Mouse (Mus musculus) embryo, embryonic 11.5 days (tissue): Measurements from ENCODE around the gene Osbpl5.

ENCODE experiments used
- DNase-seq: peaks from one replicate; pipeline ENCODE4 v3.0.0-alpha.2; 2012; ENCODE audit warnings: low read depth, low spot score

Gene Osbpl5

DNA sequence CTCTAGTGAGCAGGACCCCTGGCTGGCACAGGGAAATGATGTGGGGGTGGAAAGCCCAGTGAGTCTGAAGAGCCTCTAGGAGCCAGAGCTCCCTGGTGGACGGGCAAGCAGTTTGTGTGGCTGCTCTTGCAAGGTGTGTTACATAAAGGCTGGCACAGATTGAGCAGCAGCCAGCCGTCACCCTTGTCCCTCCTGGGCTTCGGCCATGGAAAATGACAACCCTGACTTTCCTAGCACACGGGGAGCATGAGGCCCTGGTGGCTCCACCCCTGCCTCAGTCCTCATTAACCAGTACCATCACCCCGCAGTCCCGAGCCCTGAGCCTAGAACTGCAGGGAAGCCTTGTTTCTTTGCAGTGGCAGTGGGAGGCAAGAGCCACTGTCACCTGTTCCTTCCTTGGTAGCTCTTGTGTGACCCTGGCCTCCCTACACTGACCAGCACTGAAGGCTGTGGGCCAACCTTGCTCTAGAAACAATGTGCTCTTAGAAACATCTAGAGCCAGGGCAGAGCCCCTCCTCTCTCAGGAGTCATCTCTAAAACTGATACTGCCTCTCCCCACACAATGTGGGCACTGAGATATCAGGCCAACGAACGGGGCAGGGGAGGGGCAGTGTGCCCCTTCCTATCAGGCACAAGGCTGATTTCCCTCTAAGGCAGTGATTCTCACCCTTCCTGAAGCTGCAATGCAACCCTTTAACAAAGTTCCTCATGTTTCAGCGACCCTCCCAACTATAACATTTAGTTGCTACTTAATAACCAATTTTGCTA, 1.2 kb downstream of the Osbpl5 start:
- no peak for DNase-seq

DNA sequence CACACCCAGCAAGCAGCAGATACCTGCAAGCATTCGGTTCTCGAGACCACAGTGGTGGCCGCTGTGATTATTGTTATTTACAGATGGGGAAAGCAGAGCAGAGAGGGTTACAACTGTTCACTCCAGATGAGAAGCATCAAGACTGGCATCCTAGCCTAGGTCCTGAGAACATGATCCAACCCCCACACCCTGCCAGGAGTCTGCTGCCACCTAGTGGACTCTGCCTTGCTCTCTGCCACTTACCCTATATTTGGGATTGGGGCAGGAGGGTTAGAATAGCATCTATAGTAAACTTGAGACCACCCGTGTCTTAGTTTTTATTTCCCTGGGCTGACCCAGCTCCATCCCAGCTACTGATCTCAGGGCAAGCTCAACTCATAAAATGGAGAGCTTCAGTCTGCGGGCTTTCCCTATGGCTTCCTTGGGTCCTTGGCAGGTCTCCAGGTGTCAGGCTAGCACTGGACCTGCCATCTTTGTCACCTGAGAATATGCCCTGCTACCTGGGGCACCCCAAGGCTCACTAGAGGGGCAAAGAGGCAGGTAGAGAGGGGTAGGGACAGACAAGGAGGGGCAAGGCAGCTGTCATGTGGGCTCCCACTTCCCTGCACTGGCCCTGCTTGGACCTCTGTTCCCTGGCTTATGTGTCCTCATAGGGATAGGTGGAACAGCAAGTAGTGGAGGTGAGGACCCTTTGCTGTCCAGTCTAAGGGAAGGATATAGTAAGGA, 2.6 kb downstream of the Osbpl5 start:
- peak; percentile 43 for DNase-seq

DNA sequence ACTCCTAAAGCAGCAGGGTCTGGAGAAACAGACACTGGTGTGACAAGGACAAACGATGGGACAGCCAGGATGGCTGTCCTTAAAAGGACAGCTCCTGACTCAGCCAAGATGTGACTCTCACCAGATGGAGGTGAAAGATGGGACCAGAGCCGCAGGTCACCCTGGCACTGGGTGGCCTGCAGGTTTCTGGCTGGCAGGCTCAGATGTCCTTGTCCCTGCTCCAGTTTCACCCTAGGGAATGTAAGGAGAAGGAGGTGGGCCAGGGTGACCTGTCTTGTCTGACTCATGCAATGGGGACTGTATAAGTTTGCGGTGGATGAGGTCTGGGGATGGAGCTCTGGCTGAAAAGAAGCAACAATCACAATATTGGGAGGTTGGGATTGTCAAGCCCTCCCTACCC, 4.2 kb downstream of the Osbpl5 start:
- DNase-seq = no peak

DNA sequence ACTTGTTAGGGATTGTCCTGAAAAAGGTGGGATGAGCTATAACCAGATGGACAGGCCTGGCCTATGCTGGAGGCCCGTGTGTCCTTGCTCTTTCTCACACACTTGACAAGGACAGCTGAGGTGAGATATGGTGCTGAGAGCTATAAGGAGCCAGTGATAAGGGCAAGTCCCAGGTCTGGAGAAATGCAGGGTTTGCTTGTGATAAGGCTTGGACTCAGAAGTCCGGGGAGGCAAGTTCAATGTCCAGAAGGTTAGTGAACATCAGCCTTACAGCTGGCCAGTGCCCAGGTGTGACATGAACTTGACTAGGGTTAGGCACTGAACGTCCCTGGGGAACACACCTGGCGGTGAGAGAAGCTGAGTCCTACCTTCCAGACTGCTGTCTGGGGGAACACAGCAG, 4.7 kb downstream of the Osbpl5 start:
- DNase-seq = no peak

DNA sequence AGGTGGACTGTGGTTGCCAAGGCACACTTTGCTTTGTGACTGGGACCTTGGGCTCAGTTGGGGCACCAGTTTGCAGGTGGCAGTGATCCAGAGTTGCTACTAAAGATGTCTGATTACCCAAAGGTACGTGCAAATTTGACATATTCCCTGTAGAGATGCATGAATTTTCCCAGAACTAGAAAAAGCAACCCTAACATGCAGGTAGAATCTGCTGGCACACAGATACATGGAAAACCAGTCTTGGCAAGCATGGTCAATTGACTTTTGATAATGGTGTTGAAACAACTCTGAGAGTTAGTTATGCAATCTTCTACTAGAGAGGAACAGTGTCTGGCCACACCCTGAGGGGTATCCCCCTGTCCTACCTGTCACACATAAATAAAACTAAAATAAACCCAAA, 5.4 kb downstream of the Osbpl5 start:
- DNase-seq = no peak

DNA sequence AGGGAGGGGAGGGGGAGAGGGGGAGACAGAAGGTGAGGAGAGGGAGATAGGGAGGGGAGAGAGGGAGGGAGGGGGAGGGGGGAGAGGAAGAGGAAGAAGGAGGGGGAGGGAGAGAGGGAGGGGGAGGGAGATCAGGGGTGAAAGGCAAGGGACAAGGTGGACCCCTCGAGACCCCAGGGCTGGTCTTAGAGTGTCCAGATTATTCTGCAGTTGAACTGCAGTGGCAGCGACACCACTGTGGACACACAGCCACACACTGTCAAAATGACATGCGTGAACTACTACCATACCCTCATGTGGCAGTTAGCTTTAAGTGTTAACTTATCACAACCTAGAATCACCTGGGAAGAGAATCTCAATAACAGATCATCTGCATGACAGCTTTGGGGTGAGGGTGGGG, 7.7 kb downstream of the Osbpl5 start:
- no peak for DNase-seq

DNA sequence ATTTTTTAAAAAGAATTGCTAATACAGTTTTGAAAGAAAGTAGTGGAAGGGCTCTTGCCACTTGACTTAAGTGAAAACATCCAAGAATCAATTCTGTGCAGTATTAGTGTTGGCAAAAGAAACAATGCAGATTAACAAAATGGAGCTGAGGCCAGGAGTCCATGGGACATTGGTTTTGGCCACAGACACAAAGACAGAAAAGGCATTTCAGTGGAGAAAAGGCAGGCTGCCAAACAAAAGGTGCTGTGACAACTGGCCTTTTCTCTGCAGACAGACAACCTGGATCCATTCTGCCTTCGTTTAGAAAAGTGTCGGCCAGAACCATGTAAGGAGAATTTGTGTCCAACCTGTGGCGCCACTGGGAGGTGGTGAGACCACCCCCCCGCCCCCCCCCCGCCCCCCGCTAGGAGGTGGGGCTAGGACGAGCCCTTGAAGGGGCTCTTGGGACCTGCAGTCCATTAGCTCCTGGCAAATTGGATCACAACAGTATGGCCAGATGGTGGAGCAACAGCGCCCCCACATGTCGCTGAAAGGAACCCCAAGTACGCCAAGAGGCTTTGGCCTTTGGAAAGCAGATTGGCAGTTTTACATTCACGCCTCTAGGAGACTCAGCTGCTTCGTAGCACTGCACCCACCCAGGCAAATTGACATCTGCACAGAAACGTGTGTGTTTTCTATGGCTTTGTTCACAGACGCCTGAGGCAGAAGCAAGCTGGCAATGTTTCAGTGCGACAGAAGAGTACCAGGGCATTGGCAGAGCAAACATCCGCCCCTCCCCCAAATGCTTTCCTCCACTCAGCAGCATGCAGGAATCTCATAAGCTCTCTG, 8.5 kb downstream of the Osbpl5 start:
- peak; percentile 81 for DNase-seq

DNA sequence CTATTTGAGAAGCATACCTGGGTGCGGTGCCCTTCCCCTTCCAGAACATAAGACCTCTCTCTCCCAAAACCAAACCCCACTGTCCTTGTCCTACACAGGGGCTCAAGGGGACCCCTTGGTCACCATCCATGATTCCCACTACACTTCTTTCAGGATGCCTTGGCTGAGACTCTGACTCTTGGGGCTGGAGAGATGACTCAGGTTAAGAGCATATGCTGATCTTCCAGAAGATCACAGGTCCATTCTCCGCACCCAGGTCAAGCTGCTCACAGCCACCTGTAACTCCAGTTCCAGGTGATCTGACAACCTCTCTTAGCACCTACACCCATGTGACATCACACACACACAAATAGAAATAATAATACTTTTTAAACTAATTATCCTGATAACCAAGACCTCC, 16.1 kb downstream of the Osbpl5 start:
- no peak for DNase-seq

DNA sequence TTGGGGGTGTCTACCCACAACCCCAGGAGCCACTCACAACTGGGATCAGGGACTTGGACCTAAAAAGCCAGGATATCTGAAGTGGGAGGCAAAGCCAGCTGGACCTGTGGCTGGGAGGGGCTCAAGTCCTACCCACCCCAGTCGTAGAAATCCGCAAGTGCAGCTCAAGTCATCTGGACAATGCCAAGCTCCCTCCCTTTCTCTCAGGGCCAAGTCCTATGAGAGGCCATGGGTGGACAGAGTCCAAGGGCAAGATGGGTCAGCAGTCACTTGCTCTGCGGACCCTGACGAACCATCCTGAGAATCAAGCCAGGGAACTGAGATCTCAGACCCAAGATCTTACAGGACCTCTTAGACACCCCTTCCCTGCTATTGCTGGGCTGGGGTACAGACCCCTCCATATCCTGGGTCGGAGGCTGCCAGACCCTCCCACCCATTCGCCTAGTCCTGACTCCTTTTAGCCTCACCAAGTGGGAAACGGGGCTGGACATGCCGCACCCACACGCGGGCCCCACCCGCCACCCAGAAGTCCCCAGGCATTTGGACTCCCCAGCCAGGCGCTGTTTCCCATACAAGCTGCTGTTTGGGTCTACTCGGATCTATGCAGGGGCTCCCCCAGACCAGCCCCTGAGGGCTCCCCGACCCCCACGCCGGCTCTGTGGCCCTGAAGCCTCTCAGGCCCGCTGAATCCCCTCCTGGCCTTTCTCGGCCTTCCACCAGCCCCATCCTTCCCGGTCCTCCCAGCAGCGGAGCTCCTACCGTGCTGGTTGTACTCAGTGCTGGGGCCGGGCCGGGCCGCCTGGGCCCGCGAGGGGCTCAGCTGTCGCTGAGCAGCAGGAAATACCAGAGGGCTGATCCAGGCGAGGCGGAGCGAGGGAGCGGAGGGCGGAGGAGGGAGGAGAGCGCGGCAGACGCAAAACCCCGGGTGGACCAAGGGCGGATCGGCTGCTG, 17.0 kb downstream of the Osbpl5 start:
- DNase-seq = peak; percentile 75

DNA sequence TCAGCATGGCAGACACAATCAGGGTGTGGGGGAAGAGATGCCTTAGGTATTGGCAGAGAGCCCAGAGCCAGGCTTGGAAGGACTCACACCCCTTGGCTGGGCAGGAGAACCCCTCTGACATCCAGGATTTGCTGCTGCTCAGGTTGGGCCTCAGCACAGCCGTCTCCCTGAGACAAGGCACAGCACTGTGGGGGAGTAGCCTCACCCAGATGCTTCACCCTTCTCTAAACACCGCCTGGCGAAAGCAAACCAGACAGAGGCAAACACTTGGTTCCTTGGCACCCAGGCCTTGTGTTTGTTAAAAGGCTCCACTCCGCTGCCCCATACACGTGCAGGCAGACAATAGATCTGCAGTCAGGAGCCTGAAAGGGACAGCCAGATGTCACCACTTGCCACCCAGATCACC, 18.2 kb downstream of the Osbpl5 start:
- DNase-seq = no peak

DNA sequence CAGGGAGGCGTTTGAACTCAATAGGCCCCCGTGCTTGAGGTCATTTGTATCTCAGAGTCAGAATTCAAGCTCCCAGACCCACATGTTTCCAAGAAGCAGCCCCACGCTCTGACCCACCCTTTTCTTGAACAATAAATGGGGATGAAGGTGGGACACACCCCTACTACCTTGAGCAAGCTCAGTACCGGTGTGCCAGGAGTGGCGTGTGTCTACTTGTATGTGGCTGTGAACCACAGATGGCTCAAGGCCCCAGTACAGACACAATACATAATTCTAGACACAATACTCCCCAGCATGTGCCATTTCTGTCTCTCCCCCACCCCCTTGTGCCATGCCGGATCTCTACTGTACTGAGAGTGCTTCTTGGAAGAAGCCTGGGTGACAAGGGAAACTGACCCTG, 18.6 kb downstream of the Osbpl5 start:
- no peak for DNase-seq

DNA sequence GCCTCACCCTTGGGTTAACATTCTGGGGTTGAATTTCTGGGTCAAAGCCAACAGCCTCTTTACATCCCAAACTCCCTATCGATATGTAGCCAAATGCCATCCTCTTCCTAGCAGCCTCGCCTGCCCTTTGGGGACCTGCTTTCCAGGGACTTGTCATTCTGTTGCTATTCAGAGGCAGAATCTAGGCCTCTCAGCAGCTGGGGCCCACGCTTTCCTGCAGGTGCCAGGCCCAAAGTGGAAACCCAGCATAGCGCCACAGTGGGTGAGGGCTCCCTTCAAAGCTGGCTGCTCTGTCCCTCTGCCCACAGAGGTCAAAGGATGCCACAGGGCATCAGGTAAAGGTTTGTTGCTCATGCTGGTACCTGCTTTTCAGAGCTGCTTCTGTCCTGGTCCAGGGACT, 23.0 kb downstream of the Osbpl5 start:
- DNase-seq = no peak

DNA sequence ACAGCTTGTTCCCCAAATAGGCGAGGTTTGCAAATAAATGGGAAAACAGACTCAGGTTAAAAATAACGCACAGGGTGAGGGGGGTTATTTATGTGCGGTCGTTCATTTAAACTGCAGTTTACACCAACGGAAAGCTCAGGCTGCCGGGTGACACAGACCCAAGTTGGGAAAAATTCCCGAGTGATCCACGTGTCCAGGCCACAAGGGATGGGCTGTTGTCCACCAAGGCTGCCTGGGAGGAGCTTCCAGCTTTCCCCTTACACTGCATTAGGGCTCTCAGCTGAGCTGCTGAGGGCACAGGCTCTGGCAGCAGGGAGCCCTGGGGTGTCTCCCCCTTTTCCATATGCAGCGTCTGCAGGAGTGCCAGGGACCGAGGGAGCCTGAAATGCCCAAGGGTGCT, 26.9 kb downstream of the Osbpl5 start:
- no peak for DNase-seq

DNA sequence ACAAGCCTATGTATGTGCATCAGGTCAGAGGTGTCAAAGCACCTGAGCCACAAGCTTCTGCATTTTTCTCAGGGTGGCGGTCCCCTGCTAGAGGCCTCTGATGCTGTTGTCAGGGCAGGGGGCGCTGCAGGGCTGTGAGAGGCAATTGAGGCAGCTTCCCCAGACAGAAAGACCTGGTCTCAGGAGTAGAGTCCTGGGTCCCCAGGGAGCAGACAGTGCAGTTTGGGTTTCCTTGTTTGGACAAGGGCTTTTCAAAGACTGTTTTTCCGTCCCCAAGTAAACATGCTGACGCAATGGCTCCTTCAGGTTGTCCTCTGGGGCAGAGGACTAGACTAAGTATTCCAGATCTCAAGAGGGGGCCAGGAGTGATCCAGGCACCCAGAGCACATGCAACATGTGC, 30.4 kb downstream of the Osbpl5 start:
- DNase-seq = no peak

DNA sequence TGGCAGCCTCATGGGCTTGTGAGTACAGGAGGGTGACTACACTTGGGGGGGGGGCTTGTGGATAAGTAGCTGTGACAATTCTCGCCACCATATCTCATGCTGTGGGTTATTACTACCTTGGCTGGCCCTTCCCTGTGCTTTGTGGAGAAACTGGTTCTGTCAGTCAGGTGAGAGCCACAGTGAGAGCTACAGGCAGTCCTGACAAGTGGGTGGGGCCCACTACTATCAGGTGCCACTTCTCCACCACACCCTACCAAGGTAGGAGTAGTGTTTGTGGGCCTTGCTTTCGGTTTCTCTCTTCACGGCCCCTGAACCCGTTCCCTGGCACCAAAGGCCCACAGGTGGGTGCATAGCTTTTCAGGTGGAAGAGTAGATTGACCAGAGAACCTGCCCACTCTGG, 32.9 kb downstream of the Osbpl5 start:
- DNase-seq = no peak

DNA sequence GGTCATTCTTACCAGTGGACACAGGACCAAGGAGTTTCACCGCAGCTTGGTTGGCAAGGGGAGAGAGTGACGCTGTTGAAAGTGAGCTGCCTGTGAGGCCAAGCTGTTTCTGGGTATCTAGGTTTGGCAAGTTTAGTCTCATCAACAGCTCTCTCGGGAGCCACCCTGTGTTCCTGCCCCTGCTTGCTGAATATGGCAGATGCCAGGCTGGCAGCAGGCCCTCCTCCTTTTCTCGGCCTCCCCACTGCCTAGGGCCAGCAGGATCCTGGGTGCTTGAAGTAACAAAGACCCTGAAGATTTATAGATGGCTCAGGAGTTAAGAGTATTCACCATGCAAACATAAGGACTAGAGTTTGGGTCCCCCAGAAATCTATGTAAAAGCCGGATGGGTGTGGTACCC, 34.1 kb downstream of the Osbpl5 start:
- no peak for DNase-seq

DNA sequence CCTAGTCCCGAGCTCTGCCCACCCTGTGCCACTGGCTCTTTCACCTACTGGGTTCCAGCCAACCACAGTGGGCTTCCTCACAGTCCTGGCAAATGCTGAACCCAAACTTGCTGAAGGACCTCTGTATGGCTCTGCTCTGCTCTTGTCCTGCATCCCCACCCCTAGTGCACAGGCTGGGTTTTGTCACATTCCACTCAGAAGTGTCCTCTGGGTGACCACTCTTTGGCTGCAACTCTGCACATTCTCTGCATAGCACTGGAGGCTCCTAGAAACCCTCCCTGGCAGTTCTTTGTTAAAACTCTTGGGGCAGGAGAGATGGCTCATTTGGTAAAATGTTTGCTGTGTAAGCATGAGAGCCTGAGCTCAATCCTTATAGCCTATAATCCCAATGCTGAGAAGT, 39.0 kb downstream of the Osbpl5 start:
- DNase-seq = no peak

DNA sequence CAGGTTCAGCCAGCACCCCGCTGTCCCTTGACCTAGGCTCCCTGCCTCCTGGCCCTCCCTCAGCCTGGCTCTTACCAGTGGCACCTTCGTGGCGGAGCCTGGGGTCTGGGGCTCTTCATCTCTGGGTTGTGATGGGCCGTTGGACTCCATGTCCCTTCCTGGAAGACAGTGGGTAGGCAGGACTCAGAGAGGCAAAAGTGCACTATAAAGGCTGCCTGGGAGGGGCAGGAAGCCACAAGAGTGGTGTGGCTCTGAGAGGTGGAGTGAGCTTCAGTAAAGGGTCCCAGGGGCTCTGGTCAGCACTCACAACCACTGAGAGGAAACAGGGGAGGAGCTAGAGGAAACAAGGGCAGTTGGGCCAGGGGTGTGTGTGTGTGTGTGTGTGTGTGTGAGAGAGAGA, 43.4 kb downstream of the Osbpl5 start:
- no peak for DNase-seq

DNA sequence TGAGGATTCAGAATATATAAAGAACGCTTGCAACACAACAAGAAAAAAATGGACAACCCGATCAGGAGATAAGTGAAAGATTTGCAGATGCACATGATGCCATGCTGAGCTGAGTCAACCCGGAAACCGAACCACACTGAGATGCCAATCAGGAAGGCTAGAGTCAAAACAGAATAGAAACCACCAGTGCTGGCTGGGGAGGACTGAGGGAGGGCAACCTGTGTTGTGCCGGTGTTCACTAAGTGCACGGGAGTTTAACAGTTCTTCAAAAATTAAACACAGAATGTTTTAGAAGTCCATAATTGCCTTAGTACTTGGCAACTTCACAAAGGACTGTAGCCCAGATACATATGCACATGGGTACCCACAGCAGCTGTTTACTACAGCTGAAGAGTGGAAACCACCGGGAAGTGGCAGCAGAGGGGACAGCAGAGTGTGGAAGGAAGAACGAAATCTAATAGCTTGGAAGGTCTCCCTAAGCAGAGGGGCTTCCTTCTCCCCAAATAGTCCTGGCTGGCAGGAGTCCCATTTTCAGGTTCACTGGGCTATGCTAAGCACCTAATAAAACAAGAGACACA, 43.9 kb downstream of the Osbpl5 start:
- no peak for DNase-seq

DNA sequence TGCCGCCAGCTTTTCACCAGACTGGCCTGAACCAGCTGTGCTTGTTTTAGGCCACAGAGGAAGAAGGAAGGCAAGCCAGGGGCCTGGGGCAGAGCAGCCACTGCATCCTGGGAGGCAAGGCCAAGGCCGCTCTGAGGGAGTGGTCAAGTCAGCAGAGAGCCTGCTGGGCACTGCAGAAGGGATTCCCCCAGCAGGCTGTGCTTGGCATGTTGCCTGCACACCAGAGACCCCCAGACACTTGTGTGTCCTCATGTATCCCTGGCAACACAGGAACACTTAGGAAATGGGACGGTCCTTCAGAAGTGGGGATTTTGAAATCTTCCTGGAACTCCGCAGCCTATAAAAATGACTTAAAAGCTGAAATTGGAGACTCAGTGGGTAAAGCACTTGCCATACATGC, 44.8 kb downstream of the Osbpl5 start:
- no peak for DNase-seq

DNA sequence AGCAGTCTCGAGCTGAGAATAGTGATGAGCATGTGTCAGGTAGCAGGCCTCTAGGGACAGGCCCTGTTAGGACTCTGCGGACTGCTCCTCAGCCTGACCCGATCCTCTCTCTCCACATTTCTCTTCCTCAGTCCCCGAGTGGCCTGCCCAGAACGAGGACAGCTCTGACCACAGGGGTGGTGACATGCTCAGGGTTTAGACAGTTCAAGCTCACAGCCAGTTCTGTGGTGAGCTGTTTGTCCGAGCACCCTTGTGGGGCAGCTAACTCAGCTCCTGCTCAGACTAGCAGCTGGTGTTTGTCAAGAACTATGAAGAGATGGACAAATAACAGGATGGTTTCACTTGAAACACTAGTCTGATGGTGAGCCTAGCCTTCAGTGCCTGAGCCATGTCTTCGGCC, 45.4 kb downstream of the Osbpl5 start:
- no peak for DNase-seq
